Mouse (Mus musculus) frontal cortex, postnatal 10 days (tissue): ENCODE measurements around the gene Cdh4.

Experiments used
- DNase-seq, 2 experiments: peaks; one replicate each; pipeline ENCODE4 v3.0.0; 2022; ENCODE audit warnings: low spot score in 2 of 2, mixed read lengths in 1 of 2

Gene Cdh4

GRCm38 (mm10) chr2:179442191-179442540, at the start of gene Cdh4:
TSS of gene Cdh4 (plus strand) at chr2:179442431.
- DNase-seq: peak in 1 of 2 experiments; percentile 31

GRCm38 (mm10) chr2:179395442-179395841, 46.8 kb upstream of the Cdh4 start:
- DNase-seq: no peak

GRCm38 (mm10) chr2:179399645-179400249, 42.5 kb upstream of the Cdh4 start:
- peak; percentile 11 to 39 for DNase-seq

GRCm38 (mm10) chr2:179410866-179411561, 31.2 kb upstream of the Cdh4 start:
- DNase-seq: no peak

GRCm38 (mm10) chr2:179412966-179413365, 29.3 kb upstream of the Cdh4 start:
- DNase-seq: no peak

GRCm38 (mm10) chr2:179414253-179414652, 28.0 kb upstream of the Cdh4 start:
- DNase-seq: no peak

- no peak for DNase-seq
Observed at GRCm38 (mm10) chr2:179414704-179415103, 27.5 kb upstream of the Cdh4 start.

- DNase-seq: no peak
Observed at GRCm38 (mm10) chr2:179415892-179416403, 26.3 kb upstream of the Cdh4 start.

GRCm38 (mm10) chr2:179416587-179417227, 25.5 kb upstream of the Cdh4 start:
- DNase-seq: no peak

- DNase-seq: no peak
Observed at GRCm38 (mm10) chr2:179425602-179426001, 16.6 kb upstream of the Cdh4 start.

- no peak for DNase-seq
Observed at GRCm38 (mm10) chr2:179428889-179429288, 13.3 kb upstream of the Cdh4 start.

GRCm38 (mm10) chr2:179440161-179440560, 2.1 kb upstream of the Cdh4 start:
- DNase-seq: peak in 1 of 2 experiments; percentile 32

GRCm38 (mm10) chr2:179441086-179441485, 1.1 kb upstream of the Cdh4 start:
- no peak for DNase-seq

GRCm38 (mm10) chr2:179441717-179442116, 514 bp upstream of the Cdh4 start:
- DNase-seq: peak in 1 of 2 experiments; percentile 18

- peak in 1 of 2 experiments; percentile 64 for DNase-seq
Observed at GRCm38 (mm10) chr2:179442541-179443225, 452 bp downstream of the Cdh4 start.

- DNase-seq: peak; percentile 18 to 55
Observed at GRCm38 (mm10) chr2:179443226-179443815, 1.1 kb downstream of the Cdh4 start.

GRCm38 (mm10) chr2:179443959-179444358, 1.7 kb downstream of the Cdh4 start:
- DNase-seq: no peak

GRCm38 (mm10) chr2:179448256-179448655, 6.0 kb downstream of the Cdh4 start:
- no peak for DNase-seq

- DNase-seq: no peak
Observed at GRCm38 (mm10) chr2:179449018-179449417, 6.8 kb downstream of the Cdh4 start.

- DNase-seq: no peak
Observed at GRCm38 (mm10) chr2:179459196-179459595, 17.0 kb downstream of the Cdh4 start.

GRCm38 (mm10) chr2:179459606-179460005, 17.4 kb downstream of the Cdh4 start:
- no peak for DNase-seq

GRCm38 (mm10) chr2:179463514-179463913, 21.3 kb downstream of the Cdh4 start:
- no peak for DNase-seq
